Mouse (Mus musculus): ENCODE data around the gene Celf5.

The Celf5 gene

DNA sequence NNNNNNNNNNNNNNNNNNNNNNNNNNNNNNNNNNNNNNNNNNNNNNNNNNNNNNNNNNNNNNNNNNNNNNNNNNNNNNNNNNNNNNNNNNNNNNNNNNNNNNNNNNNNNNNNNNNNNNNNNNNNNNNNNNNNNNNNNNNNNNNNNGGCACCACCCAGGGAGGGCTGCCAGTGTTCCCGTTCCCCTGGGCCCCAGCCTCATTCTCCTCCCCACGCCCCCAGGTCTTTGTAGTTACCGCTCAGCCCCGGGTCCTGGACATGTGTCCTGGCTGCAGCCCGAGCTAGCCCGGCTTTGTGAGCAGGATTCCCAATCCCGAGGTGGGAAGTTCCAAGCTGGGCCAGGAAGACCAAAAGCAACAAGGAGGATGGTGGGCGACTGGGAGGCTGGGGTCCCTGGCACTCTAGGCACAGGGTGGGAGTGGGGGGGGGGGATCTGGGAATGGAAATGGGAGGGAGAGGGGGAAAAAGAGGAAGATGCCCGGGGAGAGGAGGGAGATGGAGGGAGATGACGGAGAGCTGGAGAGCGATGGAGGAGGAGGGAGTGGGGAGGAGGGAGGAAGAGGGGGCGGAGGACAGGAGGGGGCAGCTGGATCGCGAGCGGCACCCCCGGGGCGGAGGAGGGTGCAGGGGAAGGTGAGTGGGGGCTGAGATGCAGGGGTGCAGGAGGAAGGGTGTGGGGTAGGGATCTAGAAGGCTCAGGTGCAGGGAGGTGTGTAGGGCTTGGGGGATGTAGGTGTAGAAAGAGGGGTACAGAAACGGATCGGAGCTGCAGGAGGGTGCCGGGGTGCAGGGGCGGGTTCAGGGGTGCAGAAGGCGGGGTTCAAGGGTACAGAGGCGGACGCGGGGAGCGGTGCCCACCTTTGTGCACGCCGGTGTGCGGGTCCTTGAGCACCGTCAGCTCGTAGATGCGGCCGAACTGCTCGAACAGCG is 640 bp downstream of the Celf5 start:
- in situ Hi-C loops (cut with MboI, MseI), result no loop called here

DNA sequence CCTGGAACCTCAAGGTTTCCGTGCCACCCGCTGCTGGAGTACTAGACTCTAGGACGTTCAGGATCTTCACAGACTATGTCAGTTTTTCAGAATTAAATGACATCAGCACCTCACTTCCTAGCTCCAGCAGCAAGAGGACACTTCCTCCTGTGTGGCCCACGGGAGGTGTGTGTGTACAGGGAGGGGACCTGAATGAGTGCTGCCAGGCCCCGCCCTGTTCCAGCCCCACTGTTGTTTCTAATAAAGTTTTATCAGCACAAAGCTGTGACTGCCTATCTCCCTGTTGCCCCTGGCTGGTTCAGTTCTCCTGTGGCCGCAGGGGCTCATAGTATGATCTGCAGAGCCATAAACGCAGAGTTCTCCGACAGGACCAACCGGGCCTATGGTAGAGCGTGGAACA is 8.0 kb downstream of the Celf5 start:
- in situ Hi-C loops (cut with MboI, MseI), result no loop called here

DNA sequence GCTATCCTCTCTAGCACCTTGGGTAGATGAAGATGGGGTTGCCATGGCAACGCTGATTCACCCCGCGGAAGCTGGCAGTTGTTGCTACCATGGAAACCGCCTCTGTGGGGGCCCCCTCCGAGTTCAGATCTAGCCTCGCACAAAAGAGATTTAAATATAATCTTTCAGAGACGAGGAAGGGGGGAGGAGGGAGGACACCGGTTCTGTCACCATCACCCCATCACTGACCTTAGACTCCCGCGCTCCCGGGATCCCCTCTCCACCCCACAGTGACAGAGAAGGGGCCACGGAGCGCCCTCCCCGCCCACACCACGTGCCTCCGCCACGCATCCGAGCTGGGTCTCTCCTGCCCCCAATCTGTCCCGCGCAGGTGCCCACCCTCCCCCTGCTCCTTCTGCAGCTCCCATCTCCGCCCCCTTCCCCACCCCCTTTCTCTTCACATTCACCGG is 9.5 kb downstream of the Celf5 start:
- in situ Hi-C loops (cut with MboI, MseI), result no loop called here

DNA sequence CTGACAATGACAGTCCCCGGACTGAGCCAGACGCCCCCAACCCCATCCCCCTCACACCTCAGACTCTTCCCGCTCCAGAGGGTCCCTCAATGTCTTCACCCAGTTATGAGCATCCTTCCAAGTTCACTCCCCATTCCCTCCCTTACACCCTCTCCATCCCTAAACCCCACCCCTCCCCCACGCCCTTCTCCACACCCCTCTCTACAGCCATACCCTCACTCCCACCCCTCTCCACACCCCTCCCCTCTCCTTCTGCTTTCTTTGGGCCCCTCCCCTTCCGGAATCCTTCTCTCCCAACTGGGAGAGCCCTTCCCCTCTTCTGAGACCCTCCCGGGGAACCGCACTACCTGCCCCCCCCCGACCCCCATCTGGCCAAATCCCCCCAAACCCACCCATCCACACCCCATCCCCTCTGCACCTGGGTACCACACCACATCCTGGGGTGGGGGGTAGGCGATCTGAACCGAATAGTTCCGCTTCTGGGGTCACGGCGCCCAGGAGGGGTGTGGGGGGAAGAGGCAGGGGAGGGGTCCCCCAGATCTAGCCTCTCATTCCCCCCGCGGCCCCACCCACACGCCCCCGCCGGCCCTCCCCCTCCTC is 10.0 kb downstream of the Celf5 start:
- in situ Hi-C loops (cut with MboI, MseI), result no loop called here

DNA sequence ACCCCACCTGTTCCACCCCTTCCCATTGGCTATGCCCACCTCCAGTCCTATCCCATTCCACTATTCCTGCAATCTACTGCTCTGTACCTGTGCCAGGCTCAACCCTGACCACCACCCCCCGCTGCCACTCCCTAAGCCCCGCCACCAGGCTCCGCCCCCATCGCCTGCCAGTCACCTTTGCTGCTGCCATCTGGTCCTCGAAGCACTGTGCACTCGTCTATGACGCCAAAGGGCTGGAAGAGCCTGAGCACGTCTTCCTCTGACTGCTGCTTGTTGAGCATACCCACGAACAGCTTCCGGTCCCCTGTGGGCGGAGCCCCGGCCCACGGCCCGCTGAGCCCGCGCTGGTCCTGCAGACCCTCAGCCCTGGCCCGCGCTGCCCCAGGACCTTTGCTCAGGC is 12.1 kb downstream of the Celf5 start:
- in situ Hi-C loops (cut with MboI, MseI), result no loop called here

DNA sequence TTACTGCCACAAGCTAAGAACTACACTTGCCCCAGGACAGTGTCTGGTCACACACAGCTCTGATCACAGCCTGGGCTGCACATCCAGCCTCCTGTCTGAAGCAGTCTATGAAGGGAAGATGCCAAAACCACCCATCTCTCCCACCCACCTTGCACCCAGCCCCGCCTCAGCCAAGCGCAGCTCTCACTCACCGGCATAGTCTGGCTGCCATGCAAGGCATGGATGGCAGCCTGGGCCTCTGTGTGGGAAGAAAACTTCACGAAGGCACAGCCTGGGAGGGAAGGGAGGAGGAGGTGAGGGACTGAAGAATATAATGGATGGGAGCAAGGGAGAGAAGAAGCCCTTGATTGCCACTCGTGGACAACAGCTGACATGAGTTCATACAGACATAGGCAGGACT is 13.3 kb downstream of the Celf5 start:
- in situ Hi-C loops (cut with MboI, MseI), result no loop called here

DNA sequence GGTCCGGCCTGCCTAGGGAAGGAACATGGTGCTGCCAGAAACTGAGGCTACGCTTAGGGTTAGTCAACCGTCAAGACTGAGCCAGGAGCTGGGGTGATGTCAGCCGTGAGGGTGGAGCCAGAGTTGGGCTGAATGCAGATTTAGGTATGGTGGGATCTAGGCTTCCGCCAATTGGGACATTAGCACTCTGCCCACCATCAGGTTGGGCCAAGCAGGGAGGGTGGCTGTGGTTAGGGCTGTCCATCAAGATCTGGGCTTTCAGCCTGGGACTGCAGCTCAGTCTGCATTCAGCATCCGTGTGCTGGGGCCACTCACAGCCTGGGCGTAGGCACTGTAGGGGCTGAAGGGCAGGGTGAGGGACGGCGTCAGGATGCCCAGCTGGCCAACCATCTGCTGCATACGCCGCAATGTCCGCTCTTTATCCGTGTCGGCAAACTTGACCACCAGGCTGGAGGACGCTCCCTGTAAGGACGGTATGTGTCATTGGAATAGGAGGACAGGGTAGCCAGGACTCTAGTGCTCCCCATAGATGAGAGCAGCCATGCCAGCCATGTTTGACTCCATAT is 14.8 kb downstream of the Celf5 start:
- in situ Hi-C loops (cut with MboI, MseI), result no loop called here

DNA sequence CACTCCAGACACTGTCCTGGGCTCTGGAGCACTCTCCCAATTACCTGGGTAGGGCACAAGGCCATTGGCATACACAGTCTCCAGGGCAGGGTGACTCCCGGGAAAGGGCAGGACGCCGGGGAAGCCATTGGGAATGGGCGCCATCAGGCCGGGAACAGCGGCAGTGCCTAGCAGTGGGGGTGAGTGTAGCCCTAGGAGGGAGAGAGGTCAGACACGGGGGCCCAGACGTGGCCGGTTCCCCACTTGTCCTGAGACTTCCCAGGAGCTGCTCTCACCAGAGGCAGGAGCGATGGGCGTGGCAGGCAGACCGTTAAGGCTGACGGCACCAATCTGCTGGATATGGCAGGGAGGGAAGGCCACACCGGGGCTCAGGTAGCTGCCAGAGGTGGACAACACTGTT is 15.6 kb downstream of the Celf5 start:
- in situ Hi-C loops (cut with MboI, MseI), result no loop called here

DNA sequence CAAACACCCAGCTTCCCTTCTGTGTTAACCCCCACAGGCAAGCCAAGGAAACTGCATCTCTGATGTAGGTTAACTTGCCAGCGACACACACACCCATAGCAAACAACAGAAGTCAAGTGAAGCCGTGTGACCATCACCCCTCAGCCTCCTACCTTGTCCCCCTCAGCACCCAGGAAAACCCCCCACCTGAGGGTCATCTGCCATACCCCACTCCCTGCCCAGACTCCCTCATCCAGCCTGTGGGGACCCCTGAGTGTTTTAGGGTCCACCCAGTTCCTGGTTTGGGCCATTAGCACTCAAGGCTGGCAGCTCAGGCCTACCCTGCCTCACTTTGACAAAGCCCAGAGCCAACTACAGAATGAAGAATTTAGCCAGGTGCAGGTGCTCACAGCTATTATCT is 16.4 kb downstream of the Celf5 start:
- in situ Hi-C loops (cut with MboI, MseI), result no loop called here

DNA sequence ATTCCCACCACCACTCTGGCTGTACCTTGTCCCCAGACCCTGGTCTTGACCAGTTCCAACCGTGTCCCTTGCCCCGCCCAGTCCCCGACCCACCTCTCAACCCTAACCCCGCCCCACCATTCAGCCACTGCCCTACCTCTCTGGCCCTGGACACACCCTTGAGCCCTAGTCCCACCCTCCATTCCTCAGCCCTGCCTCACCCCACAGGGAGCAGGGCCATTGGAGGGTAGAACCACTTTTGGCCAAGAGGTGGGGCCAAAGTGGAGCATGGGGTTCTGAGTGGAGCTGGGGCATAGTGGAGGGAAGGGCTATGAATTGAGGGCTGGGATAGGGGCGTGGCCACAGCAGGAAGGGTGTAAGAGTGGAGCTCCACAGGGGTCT is 17.3 kb downstream of the Celf5 start:
- in situ Hi-C loops (cut with MboI, MseI), result no loop called here

DNA sequence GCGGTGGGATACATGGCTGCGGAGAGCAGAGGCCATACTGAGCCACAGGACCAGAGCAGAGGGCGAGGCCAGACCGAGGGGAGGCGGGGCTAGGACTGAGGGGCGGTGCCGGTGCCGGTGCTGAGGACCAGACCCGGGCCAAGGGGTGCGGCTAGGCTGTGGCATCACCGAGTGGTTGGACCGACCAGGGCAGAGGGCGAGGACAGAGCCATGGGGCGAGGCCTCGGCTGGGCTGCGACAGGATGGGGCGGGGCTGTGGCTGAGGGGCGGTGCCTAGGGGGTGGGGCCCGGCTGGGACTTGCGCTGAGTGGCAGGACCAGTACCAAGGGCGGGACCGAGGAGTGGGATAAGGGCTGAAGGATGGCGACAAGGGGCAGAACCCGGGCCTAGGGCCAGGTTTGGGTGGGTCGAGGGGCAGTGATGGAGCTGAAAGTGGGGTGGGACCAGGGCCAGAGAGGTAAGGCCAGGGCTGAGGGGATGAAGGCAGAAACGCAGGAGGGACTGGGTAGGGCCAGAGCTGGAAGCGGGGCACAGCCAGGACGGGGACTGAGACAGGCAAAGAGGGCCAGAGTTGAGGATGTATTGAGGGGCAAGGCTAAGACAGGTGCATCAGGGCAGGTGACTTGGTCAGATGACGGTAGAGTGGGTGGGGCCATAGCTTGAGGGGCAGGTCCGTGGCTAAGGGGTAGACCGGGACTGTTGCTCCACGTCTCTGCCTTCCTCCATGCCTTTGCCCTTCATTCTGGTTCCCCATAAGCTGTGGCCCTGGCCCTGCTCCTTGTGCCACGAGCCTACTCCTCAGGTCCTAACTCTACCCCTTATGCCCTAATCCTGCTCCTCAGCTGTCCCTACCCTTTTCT is 17.9 kb downstream of the Celf5 start:
- in situ Hi-C loops (cut with MboI, MseI), result no loop called here

DNA sequence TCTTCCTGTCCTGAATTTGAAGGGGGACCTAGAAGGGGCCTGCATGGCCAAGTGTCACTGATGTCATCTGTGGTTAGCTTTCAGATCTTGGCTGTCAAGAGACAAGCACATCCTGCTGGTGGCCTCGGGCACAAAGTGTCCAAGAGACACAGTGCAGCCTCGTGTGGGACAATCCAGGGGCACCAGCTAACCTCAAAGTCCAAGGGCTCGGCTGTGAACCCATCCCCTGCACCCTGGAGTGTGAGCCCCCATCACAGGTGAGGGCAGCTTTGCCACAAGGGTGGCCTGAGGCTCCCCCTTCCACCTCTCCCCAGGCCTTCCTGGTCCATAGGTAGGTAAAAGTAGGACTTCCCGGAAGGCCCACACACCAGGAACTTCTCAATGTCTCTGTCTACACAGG is 19.0 kb downstream of the Celf5 start:
- in situ Hi-C loops (cut with MboI, MseI), result no loop called here

DNA sequence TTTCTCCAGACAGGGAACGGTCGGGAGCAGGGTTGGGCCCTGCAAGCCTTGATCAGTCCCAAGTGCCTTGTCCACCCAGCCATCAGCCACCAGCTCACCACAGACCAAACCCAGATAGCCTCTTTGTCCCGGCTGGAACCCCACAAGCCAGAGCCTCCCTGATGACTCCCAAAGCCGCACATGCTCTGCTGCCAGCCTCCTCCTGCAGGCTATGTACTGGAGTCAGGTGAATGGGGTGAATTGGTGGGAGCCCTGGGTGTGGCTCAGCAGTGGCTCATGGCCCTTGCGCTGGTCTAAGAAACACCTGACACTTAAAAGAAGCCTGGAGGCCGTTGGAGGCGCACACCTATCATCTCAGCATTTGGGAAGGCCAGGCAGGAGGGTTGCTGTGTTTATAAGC is 19.6 kb downstream of the Celf5 start:
- in situ Hi-C loops (cut with MboI, MseI), result no loop called here

DNA sequence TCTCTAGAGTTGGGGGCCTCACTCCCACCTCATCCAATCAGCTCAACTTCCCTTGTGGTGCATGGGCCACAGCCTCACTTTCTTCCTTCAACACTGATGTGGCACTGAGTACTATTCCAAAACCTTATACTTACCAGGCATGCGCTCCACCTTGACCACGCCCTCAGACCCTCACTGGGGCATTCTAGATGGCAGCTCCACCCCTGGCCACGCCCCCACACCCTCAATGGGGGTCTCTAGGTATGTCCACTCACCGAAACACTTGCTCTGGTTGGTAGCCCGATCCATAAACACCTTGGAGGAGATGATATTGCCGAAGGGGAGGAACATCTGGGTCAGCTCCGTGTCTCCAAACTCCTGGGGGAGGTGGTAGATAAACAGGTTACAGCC is 20.1 kb downstream of the Celf5 start:
- in situ Hi-C loops (cut with MboI, MseI), result no loop called here

DNA sequence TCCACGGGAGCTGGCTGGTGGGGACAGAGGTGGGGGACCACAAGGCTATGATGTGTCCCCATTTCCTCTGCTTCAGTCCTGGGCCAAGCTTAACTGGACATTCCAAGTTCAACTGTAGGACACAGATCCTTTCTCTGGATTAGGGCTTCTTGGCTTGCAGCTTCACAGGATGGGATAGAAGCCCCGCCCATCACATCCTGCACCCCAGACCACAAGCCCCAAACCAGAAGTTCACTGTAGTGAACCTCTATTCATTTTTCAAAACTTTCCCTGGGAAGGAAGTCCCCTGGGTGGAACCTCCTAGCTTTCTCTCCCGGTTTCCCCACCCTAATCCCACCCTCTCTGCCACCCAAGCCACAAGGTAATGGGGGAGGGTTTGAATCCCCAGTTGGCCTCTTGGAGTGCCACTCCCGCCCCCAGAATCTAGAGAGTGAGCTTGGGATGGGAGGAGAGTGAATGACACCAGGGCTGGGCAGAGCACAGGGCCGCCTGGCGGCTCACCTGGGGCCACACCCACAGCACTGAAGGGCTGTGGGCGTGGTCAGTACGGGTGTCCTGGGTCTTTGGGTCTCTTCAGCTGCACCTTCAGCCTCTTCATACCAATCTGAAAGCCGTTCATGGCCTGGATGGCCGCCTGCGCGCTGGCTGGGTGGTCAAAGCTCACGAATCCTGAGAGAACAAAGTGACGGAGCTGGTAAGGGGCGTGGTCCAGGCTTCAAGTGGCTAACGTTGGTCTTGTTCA is 20.7 kb downstream of the Celf5 start:
- in situ Hi-C loops (cut with MboI, MseI), result no loop called here

DNA sequence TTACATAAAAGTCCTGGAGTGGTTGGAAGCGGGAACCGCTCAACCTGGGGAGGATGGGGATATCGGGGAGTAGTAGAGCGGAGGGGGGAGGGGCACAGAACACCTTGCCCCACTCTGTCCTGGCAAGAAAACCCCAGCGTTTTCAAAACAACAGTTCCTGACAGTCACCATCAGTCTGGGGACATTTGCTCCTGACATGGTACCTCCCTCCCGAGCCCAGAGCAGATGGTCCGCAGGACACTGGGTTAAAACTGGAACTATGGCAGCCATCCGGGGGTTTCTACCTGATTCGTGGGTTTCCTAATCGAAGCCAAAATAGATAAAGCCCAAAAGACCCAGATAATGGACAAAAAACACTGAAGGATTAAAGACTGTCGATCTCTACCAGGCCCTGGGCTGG is 21.6 kb downstream of the Celf5 start:
- in situ Hi-C loops (cut with MboI, MseI), result no loop called here

DNA sequence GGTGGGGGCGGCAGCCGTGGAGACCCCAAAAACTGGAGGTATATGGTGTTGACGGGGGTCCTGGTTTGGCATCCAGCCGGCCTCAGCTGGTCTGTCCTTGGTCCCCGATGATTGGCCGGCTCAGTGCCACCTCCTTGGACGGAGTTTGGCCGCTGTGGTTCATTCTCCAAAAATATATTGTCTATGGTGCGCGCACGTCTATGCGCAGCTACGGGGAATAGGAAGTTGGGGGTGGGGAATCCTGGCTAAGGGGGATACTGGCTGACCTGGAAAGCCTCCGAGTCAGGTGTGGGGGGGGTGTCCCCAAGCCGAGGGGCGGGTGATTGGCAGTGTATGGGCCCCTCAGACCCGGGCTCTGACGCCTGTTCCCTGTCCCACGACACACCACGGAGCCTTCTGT is 22.0 kb downstream of the Celf5 start:
- in situ Hi-C loops (cut with MboI, MseI), result no loop called here

DNA sequence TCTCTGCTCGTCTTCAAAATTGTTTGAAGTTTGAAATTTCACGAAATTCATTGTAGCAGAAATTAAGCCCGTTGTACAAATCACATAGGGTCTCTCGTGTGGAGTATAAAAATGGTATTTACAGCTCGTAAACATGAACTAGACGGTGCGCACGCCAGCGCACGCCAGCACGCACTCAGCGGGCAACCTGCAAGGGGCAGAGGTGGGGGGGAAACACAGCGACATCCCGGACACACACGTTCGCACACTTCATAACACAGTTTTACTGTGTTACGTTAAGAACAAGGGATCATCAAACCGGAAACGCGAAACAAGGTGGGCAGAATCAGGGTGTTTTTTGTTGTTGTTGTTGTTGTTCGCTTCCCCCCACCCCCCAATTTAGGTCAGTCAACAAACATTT is 23.1 kb downstream of the Celf5 start:
- in situ Hi-C loops (cut with MboI, MseI), result no loop called here

DNA sequence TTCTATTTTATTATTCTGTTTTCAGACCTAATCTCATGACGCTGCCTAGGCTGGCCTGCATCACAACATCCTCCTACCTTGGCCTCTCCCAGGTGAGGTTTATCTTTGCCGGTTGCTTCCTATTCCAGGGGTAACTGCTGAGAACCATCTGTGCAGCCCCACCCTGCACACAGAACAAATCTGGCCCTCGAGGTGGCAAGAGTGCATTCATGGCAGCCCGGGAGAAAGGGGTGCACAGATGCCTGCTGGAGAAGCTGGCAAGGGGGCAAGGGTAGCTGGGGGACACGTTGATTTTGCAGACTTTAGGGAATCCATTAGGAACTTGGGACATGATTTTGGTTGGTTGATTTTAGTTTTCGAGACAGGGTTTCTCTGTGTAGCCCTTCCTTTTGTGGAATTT is 24.2 kb downstream of the Celf5 start:
- in situ Hi-C loops (cut with MboI, MseI), result no loop called here

DNA sequence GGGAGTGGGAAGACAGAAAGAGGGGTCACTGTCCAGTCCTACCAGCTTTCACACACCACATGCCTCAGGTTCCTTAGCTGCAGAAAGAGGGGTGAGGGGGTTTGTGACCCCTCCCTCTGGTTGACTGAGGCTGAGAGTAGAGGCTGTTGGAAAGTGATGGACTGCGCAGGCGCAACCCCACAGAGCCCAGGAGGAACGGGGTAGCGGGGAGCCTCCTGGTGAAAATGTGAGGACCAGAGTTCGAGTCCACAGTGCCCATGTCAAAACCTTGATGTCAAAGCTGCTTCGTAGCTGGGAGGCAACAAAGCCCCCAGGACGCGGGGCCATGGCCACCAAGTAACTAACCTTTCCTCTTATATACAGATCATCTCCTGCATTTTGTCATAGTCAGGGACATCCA is 24.9 kb downstream of the Celf5 start:
- in situ Hi-C loops (cut with MboI, MseI), result no loop called here

DNA sequence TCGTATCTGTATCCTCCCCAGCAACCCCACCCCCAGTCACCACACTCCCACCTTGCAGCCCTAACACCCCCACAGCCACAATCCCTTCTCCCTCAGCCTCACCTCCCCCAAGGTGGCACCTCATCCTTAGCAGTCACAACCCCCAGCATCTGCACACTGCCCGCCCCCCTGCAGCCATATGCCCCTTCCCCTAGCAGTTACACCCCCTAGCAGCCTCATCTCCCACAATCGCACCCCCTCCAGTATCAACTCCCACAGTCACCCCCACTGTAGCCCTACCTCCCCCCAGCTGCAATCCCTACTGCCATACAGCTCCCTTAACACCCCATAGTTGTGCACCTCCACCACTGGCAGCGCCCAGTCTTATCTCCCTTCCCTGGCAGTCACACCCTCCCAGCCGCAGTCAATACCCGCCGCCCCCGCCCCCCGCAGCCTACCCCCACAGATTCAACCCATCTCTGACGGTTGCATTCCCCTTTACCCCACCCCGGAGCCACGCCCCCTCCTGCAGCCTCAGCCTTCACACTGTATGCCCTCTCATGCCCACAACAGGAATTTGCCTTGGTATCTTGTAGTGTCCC is 25.4 kb downstream of the Celf5 start:
- in situ Hi-C loops (cut with MboI, MseI), result no loop called here

Measured in regulatory T cell (primary cell).